Mouse (Mus musculus): ENCODE results near the gene Wipi2. TPM values are rescaled to one million over a fixed set of nuclear protein-coding genes. Genes with fewer than 3 reads are reported as not detected.

Wipi2 gene
- polyA plus RNA-seq, 1 experiment from 2014 or later = 34.3 TPM

DNA sequence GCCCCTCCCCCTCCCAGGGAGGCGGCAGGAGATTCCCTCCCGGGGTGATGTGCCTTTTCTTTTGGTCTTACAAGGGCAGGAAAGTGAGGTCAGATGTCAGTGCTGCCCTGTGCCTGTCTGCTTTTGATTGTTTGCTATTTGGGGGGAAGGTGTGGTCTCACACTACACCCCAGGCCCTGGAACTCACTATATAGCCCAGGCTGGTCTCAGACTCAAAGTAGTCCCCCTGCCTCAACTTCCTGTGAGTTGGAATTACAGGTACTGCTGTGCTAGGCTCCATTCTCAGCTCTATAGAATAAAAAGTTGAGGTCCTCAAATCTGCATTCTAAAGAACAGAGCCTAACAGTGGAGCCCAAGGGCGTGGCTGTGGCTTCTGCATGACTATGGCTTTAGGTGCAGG is 40.4 kb downstream of the Wipi2 start:
- no peak overlapping the region for H3K4me3 ChIP-seq (replicated peaks)
- H3K4me1 ChIP-seq (replicated peaks) = no peaks in the 10 kb centered on the region
- H3K9ac ChIP-seq = no peak overlapping the region
- no peaks in the 10 kb centered on the region for H3K9me3 ChIP-seq (replicated peaks)
- no peak overlapping the region for H3K4me2 ChIP-seq
- ATAC-seq (ENCODE audit: insufficient read depth) = no peak
- peaks cover 87% of the 10 kb centered on the region for H3K36me3 ChIP-seq (replicated peaks)
- no peak overlapping the region for H3K27ac ChIP-seq (replicated peaks)
- H3K27me3 ChIP-seq = no peaks in the 10 kb centered on the region
- 67% methylated on average over 3 of the region's 3 CpGs for WGBS (ENCODE audit: insufficient replicate concordance)

GRCm38 (mm10) chr5:142668556-142669263 is 41.2 kb downstream of the Wipi2 start:
- no peaks in the 10 kb centered on the region for H3K4me1 ChIP-seq (replicated peaks)

DNA sequence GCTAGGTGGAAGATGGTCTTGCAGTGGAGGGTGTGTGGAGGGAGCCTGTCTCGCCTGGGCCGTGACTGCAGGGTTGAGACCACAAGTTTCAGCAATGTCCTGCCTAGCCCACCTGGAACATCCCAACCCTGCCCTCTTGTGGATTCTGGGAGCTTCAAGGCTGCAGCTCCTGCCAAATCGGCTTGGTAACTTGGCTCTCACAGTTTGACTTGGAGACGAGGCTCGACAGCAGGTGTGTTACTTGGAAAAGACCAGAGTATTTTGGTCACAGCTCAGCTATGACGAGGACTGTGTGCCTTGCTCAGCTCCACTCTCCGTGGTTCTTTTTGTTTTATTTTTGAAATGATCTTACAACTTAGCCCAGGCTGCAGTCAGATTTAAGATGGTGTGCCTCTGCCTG is 42.2 kb downstream of the Wipi2 start:
- WGBS (ENCODE audit: insufficient replicate concordance) = 87% methylated on average over 7 of the region's 7 CpGs
- Histone ChIP-seq H3K4me2 (no peak overlapping the region), H3K27me3 (no peaks in the 10 kb centered on the region), H3K4me3 (replicated peaks) (no peak overlapping the region), H3K9me3 (replicated peaks) (no peaks in the 10 kb centered on the region), H3K27ac (replicated peaks) (no peak overlapping the region), H3K4me1 (replicated peaks) (no peaks in the 10 kb centered on the region), H3K9ac (no peak overlapping the region), H3K36me3 (replicated peaks) (peaks cover 69% of the 10 kb centered on the region)
- no peak for ATAC-seq (ENCODE audit: insufficient read depth)

More at GRCm38 (mm10) chr5:142668556-142669263, 41.2 kb downstream of the Wipi2 start:
- no peak overlapping the region for H3K9ac ChIP-seq
- no peaks in the 10 kb centered on the region for H3K27me3 ChIP-seq
- peaks cover 79% of the 10 kb centered on the region for H3K36me3 ChIP-seq (replicated peaks)
- no peak overlapping the region for H3K27ac ChIP-seq (replicated peaks)
- H3K4me3 ChIP-seq (replicated peaks) = no peak overlapping the region
- WGBS (ENCODE audit: insufficient replicate concordance) = 81% methylated on average over 11 of the region's 11 CpGs
- no peaks in the 10 kb centered on the region for H3K9me3 ChIP-seq (replicated peaks)
- ATAC-seq (ENCODE audit: insufficient read depth) = no peak
- H3K4me2 ChIP-seq = no peak overlapping the region

DNA sequence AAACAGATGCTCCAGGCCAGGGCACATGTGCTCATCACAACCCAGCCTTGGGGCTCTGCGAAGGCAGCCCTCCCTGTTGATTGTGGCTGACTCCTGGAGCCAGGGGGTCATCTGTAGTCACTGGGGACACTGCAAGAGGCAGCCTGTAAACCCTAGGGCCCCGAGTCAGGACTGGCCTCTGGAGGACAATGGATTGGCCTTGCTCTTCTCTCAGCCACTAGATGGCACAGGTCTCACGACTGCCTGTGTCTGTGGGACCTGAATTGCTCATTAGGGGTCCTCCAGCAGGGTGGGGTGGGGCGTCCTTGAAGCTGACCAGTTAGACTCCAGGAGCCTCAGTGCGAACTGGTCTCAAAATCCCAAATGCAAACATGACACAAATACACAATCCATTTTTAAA is 45.6 kb downstream of the Wipi2 start:
- H3K9ac ChIP-seq = no peak overlapping the region
- no peaks in the 10 kb centered on the region for H3K27me3 ChIP-seq
- H3K36me3 ChIP-seq (replicated peaks) = peaks cover 35% of the 10 kb centered on the region
- no peak overlapping the region for H3K27ac ChIP-seq (replicated peaks)
- no peak overlapping the region for H3K4me3 ChIP-seq (replicated peaks)
- no peak overlapping the region for H3K4me2 ChIP-seq
- no peaks in the 10 kb centered on the region for H3K9me3 ChIP-seq (replicated peaks)
- 23% methylated on average over 5 of the region's 5 CpGs for WGBS (ENCODE audit: insufficient replicate concordance)
- H3K4me1 ChIP-seq (replicated peaks) = peaks cover 8% of the 10 kb centered on the region
- no peak for ATAC-seq (ENCODE audit: insufficient read depth)

GRCm38 (mm10) chr5:142678141-142678571 is 50.7 kb downstream of the Wipi2 start:
- peaks cover 21% of the 10 kb centered on the region for H3K4me1 ChIP-seq (replicated peaks)
- H3K4me3 ChIP-seq (replicated peaks) = no peak overlapping the region
- no peaks in the 10 kb centered on the region for H3K27me3 ChIP-seq
- H3K36me3 ChIP-seq (replicated peaks) = no peaks in the 10 kb centered on the region
- H3K4me2 ChIP-seq = no peak overlapping the region
- no peak overlapping the region for H3K27ac ChIP-seq (replicated peaks)
- H3K9me3 ChIP-seq (replicated peaks) = no peaks in the 10 kb centered on the region
- ATAC-seq (ENCODE audit: insufficient read depth) = no peak
- no peak overlapping the region for H3K9ac ChIP-seq
- 48% methylated on average over 7 of the region's 7 CpGs for WGBS (ENCODE audit: insufficient replicate concordance)

DNA sequence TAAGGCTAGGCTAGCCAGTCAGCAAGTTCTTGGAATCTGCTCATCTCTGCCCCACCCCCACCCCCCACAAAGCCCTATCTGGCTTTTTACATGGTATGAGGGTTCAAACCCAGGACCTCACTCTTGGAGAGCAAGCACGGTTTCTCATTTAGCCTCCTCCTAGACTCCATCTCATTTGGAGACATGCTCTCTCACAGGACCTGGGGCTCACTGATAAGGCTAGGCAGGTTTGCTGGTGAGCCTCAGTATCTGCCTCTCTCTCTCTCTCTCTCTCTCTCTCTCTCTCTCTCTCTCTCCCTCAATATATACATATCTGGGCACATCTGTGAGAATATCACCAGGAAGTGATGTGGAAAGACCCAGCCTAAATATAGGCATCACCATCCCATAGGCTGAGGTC is 51.6 kb downstream of the Wipi2 start:
- Histone ChIP-seq H3K9me3 (replicated peaks) (no peaks in the 10 kb centered on the region), H3K4me1 (replicated peaks) (peaks cover 21% of the 10 kb centered on the region), H3K4me2 (no peak overlapping the region), H3K27ac (replicated peaks) (no peak overlapping the region), H3K4me3 (replicated peaks) (no peak overlapping the region), H3K9ac (no peak overlapping the region), H3K27me3 (no peaks in the 10 kb centered on the region), H3K36me3 (replicated peaks) (no peaks in the 10 kb centered on the region)
- peak; percentile 61 for ATAC-seq (ENCODE audit: insufficient read depth)
- whole genome bisulfite sequencing (ENCODE audit: insufficient replicate concordance) = 14% methylated on average over 1 of the region's 1 CpGs

DNA sequence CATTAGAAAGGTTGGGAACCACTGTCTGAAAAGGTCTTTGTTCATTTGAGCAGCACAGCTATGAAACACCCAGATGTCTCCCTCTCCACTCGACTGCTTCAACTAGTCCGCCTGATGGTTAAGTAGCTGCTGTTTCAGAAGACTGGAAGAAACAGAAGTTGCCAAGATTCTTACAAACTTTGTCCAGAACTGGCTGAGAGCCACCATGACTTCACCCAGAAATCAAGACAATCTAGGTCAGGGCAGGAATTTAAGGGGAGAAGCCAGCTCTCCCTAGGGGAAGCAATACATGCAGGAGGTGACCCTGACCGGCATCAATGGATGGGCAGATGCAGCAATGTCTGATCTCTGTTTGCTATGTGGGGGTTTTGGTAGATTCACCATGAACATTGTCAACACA is 54.4 kb downstream of the Wipi2 start:
- Histone ChIP-seq H3K9ac (no peak overlapping the region), H3K4me3 (replicated peaks) (no peak overlapping the region), H3K4me1 (replicated peaks) (peaks cover 21% of the 10 kb centered on the region), H3K4me2 (no peak overlapping the region), H3K27ac (replicated peaks) (no peak overlapping the region), H3K36me3 (replicated peaks) (no peaks in the 10 kb centered on the region), H3K27me3 (no peaks in the 10 kb centered on the region), H3K9me3 (replicated peaks) (no peaks in the 10 kb centered on the region)
- 67% methylated on average over 3 of the region's 3 CpGs for WGBS (ENCODE audit: insufficient replicate concordance)
- no peak for ATAC-seq (ENCODE audit: insufficient read depth)

GRCm38 (mm10) chr5:142682529-142682928 is 55.0 kb downstream of the Wipi2 start:
- no peak overlapping the region for H3K9ac ChIP-seq
- no peaks in the 10 kb centered on the region for H3K27me3 ChIP-seq
- WGBS (ENCODE audit: insufficient replicate concordance) = 69% methylated on average over 5 of the region's 5 CpGs

DNA sequence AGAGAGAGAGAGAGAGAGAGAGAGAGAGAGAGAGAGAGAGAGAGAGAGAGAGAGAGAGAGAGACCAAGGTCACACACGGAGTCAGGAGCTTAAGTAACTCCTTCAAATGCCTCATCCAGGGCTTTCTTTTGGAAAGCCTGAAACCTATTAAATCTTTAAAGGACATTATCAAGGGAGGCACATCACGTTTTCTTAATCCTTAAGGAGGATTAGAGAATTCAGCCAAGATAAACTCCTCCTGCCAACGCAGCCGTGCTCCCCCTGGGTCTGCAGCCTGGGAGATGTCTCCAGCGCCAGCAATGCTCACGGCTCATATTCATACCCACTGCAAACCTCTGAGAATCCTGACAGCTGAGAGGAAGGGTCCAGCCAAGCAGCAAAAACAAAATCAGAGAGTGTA is 61.4 kb downstream of the Wipi2 start:
- Histone ChIP-seq H3K4me1 (replicated peaks) (no peaks in the 10 kb centered on the region), H3K4me3 (replicated peaks) (no peak overlapping the region), H3K4me2 (no peak overlapping the region), H3K9ac (no peak overlapping the region), H3K9me3 (replicated peaks) (no peaks in the 10 kb centered on the region), H3K27me3 (peaks cover 5% of the 10 kb centered on the region), H3K27ac (replicated peaks) (no peak overlapping the region), H3K36me3 (replicated peaks) (no peaks in the 10 kb centered on the region)
- 43% methylated on average over 6 of the region's 6 CpGs for WGBS (ENCODE audit: insufficient replicate concordance)
- ATAC-seq (ENCODE audit: insufficient read depth) = no peak

More at GRCm38 (mm10) chr5:142682529-142682928, 55.0 kb downstream of the Wipi2 start:
- no peak overlapping the region for H3K27ac ChIP-seq (replicated peaks)
- peaks cover 19% of the 10 kb centered on the region for H3K4me1 ChIP-seq (replicated peaks)
- H3K9me3 ChIP-seq (replicated peaks) = no peaks in the 10 kb centered on the region
- ATAC-seq (ENCODE audit: insufficient read depth) = no peak
- H3K36me3 ChIP-seq (replicated peaks) = no peaks in the 10 kb centered on the region
- no peak overlapping the region for H3K4me2 ChIP-seq
- no peak overlapping the region for H3K4me3 ChIP-seq (replicated peaks)

- H3K36me3 ChIP-seq (replicated peaks) = no peaks in the 10 kb centered on the region
- H3K4me3 ChIP-seq (replicated peaks) = no peak overlapping the region
- H3K4me2 ChIP-seq = no peak overlapping the region
- ATAC-seq (ENCODE audit: insufficient read depth) = no peak
- H3K4me1 ChIP-seq (replicated peaks) = no peaks in the 10 kb centered on the region
- H3K27ac ChIP-seq (replicated peaks) = no peak overlapping the region
- 41% methylated on average over 3 of the region's 3 CpGs for WGBS (ENCODE audit: insufficient replicate concordance)
- H3K9me3 ChIP-seq (replicated peaks) = no peaks in the 10 kb centered on the region
- no peak overlapping the region for H3K9ac ChIP-seq
- peaks cover 14% of the 10 kb centered on the region for H3K27me3 ChIP-seq
These were observed 62.8 kb downstream of the Wipi2 start for GRCm38 (mm10) chr5:142690343-142690742.

DNA sequence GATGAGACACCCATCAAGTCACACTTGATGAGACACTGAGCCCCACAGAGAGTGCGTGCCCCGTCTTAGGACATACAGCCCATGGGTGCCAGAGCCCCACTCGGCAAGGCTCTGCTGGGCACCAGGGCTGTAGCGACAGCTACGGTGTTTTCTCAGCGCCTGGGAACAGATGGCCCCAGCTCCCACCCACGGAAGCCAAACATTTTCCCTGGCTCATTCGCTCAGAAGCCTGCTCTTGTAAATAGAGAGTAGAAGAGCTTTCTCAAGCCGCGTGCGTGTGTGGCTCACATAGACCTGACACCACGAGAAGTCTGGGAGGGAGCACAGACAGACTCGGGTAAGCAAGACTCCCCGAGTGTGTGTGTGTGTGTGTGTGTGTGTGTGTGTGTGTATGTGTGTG is 64.8 kb downstream of the Wipi2 start, which contains the start of gene Slc29a4:
Gene Slc29a4 (plus strand): TSS at position 265 of the 400 bp plus-strand sequence.
- no peaks in the 10 kb centered on the region for H3K36me3 ChIP-seq (replicated peaks)
- ATAC-seq (ENCODE audit: insufficient read depth) = no peak
- no peak within 1 kb of the TSS for H3K9ac ChIP-seq
- peaks cover 18% of the 10 kb centered on the region for H3K27me3 ChIP-seq
- H3K27ac ChIP-seq (replicated peaks) = no peak within 1 kb of the TSS
- no peak within 1 kb of the TSS for H3K4me3 ChIP-seq (replicated peaks)
- no peaks in the 10 kb centered on the region for H3K9me3 ChIP-seq (replicated peaks)
- no peaks in the 10 kb centered on the region for H3K4me1 ChIP-seq (replicated peaks)
- H3K4me2 ChIP-seq = no peak within 1 kb of the TSS
- WGBS (ENCODE audit: insufficient replicate concordance) = 61% methylated on average over 14 of the region's 14 CpGs
